Mouse (Mus musculus) heart, adult 9 months (tissue): Measurements from ENCODE around the gene Asap2.

ENCODE experiments used
- DNase-seq, 2 experiments: peaks; one replicate each; pipeline ENCODE4 v3.0.0; 2022; ENCODE audit warnings: low spot score in 2 of 2

Asap2 gene

DNA sequence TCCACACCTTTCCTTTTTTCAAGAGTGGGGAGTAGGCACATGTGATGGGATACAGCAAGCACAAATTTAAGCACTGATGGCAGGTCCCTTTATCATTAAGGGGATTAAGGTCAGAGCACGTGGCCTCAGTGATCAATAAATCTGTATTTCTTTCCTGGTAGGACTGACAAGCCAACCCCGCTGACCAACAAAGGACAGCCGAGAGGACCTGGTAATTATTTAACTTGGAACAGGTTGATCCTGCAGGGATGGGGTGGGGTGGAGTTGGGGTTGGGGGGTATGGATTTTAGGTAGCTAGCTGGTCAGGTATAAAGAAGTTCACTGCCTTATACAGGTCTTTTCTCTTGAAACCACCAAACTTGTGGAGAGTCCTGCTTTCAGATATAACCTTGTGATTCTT lies 274.7 kb downstream of the Asap2 start:
- DNase-seq, result no peak

DNA sequence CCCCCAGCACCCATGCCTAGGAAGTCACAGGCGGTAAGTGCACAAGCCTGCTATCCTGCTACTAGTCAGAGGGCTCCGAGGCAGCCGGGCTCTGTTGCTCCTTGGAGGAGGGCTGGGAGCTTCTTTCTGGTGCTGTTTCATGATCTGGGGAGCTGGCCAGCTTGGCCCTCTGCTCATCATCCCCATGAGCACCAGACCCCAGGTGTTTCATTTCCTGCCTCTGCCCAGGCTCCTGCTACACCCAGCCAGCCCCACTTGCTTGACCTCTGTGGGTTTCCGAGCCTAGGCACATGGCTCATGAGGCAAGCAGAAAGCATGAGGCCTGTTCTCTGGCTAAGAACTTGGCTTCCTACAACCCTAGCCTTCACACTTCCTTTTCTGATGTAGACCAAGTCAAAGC lies 275.2 kb downstream of the Asap2 start:
- DNase-seq, result no peak

DNA sequence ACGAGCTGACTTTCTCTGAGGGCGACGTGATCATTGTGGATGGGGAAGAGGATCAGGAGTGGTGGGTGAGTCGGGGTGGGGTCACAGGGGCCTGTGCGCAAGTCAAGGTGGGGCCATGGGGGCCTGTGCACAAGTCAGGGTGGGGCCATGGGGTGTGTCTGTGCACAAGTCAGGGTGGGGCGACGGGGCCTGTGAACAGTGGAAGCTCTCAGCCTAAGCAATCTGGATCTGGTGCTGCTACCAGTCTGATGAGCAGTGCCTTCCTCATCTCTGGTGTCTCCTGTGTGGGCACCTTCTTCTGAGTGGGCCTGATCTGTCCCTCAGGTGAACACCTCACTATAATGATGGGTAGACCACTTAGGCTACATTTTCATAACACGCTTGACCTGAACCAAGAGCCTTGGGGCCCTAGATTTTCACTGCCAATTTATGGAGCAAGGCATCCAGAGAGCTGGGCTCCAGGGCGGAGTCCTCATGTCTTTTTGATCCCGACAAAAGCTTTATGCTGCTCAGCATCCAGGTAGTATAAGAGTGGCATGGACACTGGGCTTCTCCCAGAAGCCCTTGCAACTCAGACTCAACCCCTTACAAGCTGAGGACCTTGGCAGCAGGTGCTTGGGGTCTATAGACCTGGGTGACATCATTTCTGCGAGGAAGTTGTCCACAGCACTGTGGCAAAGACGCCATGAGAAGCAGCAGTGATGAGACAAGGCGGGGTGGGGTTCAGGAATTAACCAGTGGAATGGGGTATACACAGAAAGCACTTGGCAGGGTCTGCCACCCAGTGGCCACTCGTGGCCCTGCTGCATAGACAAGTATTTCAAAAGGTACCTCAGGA lies 275.9 kb downstream of the Asap2 start:
- peak; percentile 45 to 59 for DNase-seq

DNA sequence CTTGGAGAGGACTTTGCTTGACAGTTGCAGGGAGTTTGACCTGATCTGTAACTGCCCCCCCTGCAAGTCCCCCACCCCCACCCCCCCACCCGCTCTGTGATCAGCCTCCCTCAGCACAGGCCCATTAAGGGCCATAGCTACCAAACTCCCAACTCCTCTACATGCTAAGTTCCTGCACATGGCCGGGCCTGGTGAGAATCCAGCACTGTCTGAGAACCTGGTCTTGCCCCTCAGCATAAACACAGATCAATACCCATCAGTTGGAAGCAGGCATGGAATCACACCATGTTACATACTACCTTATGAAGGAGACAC lies 276.5 kb downstream of the Asap2 start:
- no peak for DNase-seq

DNA sequence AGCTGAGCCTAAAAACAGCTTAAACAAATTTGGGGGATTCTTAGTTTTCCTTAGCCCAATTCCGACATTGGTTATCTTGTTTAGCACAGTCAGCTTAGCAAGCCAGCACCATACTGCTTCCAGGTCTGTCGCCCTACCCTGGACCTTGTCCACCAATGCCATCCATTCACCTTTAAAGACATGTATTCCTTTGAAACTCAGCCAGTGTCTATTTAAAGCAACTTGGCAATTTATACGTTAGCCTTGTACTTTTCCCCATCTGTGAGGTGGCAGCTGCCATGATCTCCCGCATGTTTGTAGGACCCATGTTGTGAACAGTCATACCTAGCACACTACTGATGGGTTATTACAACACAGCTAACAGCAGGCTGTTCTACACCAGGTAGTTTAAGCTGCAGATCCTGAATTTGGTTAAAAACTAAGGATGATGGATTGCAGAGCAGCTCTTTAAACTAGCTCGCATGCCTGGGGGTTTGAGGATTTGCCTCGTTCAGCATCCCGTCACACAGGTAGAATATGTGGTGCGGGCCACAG lies 277.9 kb downstream of the Asap2 start:
- no peak for DNase-seq

DNA sequence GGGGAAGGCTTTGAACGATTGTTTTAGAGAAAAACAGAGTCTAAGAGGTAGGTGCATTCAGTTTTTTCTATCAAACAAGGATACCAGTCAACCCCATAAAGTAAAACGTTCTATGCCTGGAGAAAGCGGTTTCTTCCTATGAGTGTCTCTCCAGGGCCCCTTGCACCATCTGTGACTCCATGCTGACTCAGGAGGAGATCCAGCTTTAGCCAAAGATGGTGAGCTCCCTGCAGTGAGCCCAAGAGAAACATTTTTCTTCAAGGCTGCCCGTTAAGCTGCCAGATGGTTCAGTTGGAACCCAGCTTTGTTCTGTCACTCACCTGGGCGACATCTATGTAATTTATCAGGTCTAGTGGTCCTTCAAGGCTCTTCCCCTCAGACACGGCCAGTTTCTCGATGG lies 284.2 kb downstream of the Asap2 start:
- no peak for DNase-seq

DNA sequence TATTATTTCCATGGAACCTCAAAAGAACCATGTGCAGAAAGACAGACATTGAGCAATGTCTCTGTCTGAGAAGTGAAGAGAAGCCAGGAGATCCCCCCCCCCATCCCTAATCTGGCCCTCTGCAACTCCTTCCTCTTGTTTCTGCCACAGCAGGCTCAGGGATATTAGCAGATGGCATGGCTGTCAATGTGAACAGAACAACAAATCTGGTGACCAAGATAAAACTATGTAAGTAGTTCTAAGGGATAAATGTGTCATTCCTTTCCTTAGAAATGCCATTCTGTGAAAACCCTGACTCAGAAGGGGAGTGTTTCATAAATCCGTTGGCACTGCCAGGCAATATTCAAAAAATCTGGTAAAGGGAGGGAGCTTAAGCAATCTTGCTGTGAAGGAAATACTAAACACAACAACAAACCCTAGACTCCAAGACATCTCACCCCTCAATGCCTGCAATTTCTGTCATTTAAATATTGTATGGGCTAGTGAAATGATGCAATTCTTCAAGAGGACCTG lies 287.1 kb downstream of the Asap2 start:
- DNase-seq, result no peak

DNA sequence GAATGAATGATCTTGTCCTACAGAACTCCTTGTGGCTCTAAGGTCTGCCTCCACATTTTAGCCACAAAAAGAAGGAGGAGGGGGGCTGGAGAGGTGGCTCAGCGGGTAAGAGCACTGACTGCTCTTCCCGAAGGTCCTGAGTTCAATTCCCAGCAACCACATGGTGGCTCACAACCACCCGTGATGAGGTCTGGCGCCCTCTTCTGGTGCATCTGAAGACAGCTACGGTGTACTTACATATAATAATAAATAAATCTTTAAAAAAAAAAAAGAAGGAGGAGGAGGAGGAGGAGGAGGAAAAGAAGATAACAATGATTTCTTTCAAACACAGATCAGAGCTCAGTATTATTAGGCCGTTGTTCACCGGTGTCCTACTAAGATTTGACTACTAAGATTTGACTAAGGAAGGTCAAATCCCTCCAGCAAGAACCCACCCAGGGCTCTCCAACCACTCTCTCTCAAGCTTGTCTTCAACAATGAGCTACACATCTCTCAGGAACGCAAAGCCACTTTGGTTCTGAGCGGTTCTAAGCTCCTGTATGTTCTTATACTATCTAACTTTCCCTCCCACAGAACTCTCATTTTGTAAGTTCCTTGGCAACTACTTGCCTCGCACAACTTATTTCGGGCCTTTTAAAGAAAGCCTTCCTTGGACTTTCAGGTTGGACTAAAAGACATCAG lies 294.6 kb downstream of the Asap2 start, which contains the start of gene Cpsf3:
Gene Cpsf3, plus strand, starts transcription at position 631 of the 681 bp plus-strand sequence.
- no peak for DNase-seq

DNA sequence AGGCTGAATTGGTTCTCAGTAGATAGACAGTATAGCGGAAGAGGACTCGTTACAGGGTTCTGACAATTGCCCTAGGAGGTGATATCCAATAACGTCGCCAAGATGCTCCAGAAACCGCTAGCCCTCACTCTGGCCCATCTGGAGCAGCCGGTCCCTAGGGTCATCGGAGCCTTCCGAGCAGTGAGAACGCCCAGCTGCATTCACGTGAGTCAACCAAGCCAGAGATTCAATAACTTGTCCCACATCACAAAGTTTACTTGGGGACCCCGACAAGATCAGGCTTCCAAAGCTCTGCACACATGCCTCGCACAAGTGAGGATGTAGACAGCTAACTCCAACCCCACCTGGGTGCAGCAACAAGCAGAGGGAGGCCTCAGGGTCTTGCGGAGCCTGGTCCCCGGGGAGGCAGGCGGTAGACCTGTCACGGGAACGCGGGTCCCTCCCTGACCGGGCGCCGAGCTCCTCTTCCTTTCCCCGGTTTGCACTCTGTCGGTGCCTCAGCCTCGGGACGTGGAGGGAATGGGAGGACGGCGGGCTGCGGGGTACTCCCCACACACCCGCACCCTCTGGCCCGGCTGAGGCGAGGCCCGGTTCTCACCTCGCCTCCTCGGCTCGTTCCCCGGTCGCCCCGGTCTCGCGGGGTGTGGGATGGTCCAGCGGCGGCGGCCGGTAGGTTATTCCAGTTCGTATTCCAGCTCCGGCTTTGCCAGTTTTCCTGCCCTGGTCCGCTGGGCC lies 295.4 kb downstream of the Asap2 start:
- DNase-seq, result no peak

DNA sequence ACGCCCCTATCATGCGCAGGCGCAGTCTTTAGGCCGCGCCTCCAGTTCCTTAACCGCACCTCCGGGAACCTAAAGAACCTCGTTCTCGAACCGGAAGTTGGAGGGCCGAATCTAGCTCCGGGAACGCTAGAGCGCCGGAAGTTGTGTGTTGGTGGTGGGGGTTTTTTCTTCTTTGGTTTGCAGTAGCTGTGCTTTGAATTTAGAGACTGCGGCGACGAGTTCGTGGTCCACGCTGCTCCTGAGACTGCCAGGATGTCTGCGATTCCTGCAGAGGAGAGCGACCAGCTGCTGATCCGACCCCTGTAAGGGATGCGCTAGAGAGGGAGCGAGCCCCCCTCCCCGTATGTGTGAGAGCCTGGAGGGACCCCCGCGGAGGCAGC lies 296.0 kb downstream of the Asap2 start, which contains the start of gene Itgb1bp1:
Gene Itgb1bp1, minus strand, starts transcription at position 42 of the 380 bp plus-strand sequence.
- DNase-seq, result peak; percentile 97 to 99

DNA sequence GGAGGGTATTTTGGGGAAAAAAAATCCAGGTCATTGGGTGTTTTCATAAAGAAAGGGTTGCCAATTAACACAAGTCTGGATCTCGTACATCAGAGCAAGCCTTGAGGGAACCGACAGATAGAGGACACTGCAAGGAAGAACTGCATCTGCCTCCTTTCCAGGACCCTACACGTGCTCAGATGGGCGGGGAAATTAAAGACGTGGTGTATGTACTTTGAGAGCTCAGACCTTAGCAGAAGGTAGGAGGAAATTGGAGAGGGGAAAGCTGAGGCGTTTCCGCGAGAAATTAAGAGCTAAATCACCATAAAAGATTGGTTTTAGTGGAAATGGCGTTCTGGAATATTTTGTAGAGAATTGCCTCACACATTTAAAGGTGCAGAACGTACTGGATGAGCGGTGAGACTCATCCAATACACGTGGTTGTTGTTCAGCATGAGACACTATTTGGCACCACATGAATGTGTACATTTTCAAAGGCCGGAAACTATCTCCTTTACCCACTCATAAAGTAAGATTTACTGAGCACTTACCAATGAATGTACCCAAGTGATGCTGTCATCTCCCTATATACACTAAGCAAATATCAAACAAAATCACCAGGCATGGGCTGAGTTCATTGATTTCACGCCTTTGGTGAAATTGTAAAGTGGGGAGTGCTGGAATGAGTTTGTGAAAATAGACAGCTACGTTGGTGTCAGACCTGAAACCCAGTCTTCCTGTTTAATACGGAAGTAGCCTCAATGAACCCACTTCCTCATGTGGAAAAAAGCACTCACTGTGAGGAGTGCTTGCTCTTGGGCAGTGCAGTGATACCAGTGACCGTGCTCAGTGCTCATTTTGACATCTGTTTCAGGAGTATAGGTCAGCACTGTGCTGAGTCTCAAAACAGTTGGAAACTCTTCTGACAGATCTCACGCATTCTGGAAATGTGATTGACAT lies 296.7 kb downstream of the Asap2 start:
- DNase-seq, result peak; percentile 10 to 18

DNA sequence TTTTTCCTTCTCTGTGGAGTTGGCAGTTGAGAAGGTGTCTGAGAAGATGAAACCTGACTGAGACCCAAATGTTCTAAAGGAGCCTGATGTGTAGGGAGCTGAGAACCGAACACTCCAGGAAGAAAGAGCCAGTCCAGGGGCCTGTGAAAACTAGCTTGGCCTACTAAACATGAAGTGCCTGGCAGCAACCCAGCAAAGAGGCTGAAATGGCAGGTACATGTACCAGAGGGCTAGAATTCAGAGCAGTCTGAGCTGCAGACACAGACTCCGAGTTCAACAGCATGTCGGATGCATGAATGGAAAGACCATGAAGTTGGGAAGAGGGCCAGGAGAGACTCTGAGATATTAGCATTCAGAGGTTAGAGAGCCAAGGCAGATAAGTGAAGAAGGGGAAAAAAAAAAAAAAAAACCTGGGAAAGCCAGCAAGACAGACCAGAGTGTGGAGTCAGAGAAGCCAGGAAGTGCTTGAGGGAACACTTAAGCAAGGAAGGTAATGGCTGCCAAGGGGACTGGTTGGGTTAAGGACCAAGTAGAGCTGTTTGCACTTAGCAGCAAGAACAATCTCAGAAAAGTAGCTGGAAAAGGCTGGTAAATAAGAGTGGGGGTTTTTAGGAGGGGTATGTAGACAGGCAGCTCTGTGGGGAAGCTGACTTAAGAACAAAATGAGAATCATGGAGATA lies 298.6 kb downstream of the Asap2 start:
- no peak for DNase-seq

DNA sequence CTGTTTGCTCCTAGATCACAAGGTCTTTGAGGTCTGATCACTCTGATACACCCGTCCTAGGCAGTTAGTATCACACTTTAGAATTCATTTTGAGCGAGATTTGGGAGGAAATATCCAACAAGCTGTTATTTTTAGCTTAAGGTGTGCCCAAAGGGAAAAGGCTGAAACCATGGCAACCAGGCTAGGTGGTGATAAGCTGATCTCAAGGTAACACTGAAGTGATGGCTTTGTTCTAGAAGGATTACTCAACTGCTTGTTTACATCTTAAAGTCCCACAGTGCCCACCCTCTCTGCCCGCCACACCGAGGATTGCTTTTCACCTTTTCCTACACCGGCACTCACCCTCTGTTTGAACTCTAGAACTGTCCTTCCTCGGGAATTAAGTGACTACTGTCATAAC lies 299.4 kb downstream of the Asap2 start:
- DNase-seq, result no peak

DNA sequence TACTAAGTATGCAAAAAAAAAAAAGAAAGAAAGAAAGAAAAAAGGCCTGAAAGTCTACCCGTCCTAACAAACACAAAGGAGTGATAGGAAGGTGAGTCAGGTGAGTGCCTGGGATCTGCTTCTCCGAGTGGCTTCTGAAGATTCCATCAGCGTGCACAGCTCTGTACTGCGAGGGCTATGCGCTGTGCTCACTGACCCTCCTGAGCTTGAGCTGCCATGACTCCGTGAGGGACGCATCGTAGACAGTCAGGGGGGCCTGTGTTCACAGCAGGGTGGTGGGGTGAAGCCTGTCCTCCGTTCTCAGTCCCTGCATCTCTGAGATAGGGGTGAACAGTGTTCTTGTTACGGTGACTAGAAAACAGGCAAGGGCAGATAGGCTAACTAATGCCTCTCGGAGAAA lies 308.6 kb downstream of the Asap2 start:
- DNase-seq, result no peak

DNA sequence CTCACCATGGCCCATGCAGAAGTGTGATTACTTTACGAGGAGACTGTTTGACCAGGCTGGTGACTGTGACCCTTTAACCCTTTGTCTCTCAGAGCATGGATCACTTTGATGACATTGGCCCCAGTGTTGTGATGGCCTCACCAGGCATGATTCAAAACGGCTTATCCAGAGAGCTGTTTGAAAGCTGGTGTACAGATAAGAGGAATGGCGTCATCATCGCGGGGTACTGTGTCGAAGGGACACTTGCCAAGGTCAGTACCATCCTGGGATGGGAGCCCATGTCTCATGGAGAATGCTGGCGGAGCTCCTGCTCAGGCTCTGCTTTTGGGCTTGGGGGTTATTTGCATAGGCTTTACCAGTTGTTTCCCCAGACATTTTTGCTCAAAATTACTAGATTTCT lies 311.1 kb downstream of the Asap2 start:
- peak in 1 of 2 experiments; percentile 31 for DNase-seq

DNA sequence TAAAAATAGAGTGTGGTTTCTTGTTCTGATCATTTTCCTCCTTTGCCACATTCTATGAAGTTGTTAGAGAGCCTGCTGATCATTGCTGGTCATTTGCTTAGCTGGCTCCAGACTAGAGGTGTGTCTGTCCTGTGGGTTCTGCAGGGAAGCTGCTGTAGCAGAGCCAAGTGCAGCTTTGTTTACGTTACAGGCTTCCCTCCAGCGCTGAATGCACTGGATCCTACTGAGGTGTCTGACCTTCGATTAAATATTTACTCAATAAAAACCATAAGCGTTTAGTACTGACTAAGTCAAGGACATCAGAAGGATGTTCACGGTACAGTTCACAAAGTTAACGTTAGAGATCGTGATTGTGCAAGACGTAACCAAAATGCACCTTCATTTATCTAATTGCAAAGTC lies 311.7 kb downstream of the Asap2 start:
- DNase-seq, result no peak

DNA sequence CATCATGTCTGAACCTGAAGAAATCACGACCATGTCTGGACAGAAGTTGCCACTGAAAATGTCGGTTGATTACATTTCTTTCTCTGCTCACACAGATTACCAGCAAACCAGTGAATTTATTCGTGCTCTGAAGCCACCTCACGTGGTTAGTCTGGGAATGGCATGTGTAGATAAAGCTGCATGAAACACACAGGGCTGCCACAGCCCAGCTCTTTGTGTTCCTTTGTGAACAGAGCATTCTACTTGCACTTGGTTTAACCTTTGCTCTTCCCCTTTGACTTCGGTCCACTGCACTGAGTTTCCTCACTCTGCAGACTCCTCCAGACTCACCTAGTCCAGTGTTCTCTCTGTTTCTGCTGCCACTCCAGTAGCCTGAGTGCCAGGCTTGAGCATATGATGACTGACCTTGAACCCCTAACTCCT lies 312.1 kb downstream of the Asap2 start:
- DNase-seq, result no peak

DNA sequence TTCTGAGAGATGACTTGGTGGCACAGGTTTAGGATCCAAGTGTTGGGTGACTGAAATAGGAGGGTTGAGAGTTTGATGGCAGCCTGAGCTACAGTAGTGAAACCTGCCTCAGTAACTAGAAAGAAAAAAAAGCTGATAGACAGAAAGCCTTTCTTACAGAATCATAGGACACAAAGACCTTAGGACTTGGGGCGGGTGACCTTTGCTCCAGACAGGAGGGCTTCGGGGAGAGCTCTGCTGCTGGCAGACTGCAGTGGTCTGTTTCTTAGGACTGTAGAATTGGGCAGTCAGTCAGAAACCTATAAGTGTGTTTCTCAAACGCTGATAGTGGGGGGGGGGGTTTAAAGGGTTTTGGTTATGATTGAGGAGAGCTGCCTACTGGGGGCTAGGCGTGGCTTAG lies 315.5 kb downstream of the Asap2 start:
- no peak for DNase-seq

DNA sequence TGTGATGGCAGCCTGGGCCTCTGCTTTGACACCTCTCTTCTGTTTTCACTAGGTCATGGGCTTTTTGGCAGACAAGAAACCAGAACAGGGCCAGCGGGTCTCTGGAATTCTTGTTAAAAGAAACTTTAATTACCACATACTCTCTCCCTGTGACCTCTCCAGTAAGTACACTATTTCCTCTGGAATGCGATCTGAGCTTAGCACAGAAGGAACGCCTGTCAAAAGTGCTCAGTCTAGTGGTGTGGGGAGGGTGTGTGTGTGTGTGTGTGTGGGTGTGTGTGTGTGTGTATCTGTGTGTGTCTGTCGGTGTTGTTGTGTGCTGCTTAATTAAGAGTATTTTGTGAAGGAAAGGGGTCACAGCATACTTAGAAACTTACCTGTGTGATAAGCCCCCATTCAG lies 316.5 kb downstream of the Asap2 start:
- DNase-seq, result no peak

DNA sequence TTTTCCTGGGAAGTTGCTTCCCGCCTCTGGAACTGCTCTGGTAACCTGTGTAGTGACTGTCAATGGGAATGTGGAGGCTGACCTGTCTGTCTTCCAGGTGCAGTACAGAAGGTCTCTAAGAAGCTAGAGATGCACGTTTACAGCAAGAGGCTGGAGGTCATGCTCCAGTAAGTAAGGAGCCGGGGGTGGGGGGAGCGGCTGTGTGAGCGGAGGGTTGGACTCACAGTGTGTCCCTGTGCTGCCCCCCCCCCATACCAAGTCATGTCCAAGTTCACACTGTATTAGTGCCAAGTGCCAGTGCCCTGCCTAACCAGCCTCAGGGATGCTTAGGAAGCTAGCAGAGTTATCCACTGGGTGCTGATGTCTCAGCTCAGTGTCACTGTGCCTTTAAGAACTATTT lies 321.9 kb downstream of the Asap2 start:
- no peak for DNase-seq
